Mouse (Mus musculus): ENCODE measurements around the gene Gm11541. TPM values are rescaled to one million over a fixed set of nuclear protein-coding genes. Genes with fewer than 3 reads are reported as not detected.
"Not testable (repeated sequence)": the region's sequence is repeated elsewhere in the genome, so short reads cannot be mapped to it uniquely, and the experiment has no call there.

The Gm11541 gene
- polyA plus RNA-seq, 1 experiment from 2014 or later, result 0.50 TPM

GRCm38 (mm10) chr11:94701401-94702215 is 2.7 kb downstream of the Gm11541 start:
- no peaks in the 10 kb centered on the region for H3K27me3 ChIP-seq (replicated peaks; ENCODE audit: control insufficient read depth, insufficient read depth, low read length)
- ATAC-seq, result 0 out of 2 replicates have a peak, but pooled peaks have one; percentile 21
- peaks cover 12% of the 10 kb centered on the region; the same call in 1 of the 2 replicates for H3K4me1 ChIP-seq (ENCODE audit: control insufficient read depth, insufficient read depth, low read length)
- H3K27ac ChIP-seq (ENCODE audit: low read length), result peak overlapping the region; percentile 24; the same call in 1 of the 2 replicates
- H3K9ac ChIP-seq (ENCODE audit: low read depth, low read length), result peak overlapping the region; percentile 47
- peak overlapping the region; percentile 21; the same call in 1 of the 2 replicates for H3K4me3 ChIP-seq (ENCODE audit: low read length)
- no peaks in the 10 kb centered on the region for H3K36me3 ChIP-seq (ENCODE audit: control insufficient read depth, insufficient read depth, low read length)
- peak overlapping the region; percentile 42 for H3K4me2 ChIP-seq (ENCODE audit: low read depth, low read length)
- WGBS, result 33% methylated on average over 27 of the region's 27 CpGs
- H3K9me3 ChIP-seq (ENCODE audit: control insufficient read depth, low read length), result no peaks in the 10 kb centered on the region

- Histone ChIP-seq H3K27me3 (replicated peaks; ENCODE audit: control insufficient read depth, insufficient read depth, low read length) (no peaks in the 10 kb centered on the region), H3K27ac (ENCODE audit: low read length) (no peak overlapping the region), H3K4me2 (ENCODE audit: low read depth, low read length) (no peak overlapping the region), H3K9me3 (ENCODE audit: control insufficient read depth, low read length) (no peaks in the 10 kb centered on the region), H3K36me3 (ENCODE audit: control insufficient read depth, insufficient read depth, low read length) (no peaks in the 10 kb centered on the region), H3K4me3 (ENCODE audit: low read length) (no peak overlapping the region), H3K4me1 (ENCODE audit: control insufficient read depth, insufficient read depth, low read length) (peaks cover 12% of the 10 kb centered on the region; the same call in 1 of the 2 replicates), H3K9ac (ENCODE audit: low read depth, low read length) (no peak overlapping the region)
- no peak for ATAC-seq
- 90% methylated on average over 3 of the region's 3 CpGs for WGBS
Measured at GRCm38 (mm10) chr11:94699399-94699798, 4.9 kb downstream of the Gm11541 start.

GRCm38 (mm10) chr11:94697703-94698464 is 6.4 kb downstream of the Gm11541 start:
- Histone ChIP-seq H3K27me3 (replicated peaks; ENCODE audit: control insufficient read depth, insufficient read depth, low read length) (no peaks in the 10 kb centered on the region), H3K27ac (ENCODE audit: low read length) (no peak overlapping the region), H3K4me1 (ENCODE audit: control insufficient read depth, insufficient read depth, low read length) (peaks cover 12% of the 10 kb centered on the region; the same call in 1 of the 2 replicates), H3K36me3 (ENCODE audit: control insufficient read depth, insufficient read depth, low read length) (no peaks in the 10 kb centered on the region), H3K9ac (ENCODE audit: low read depth, low read length) (no peak overlapping the region), H3K4me3 (ENCODE audit: low read length) (no peak overlapping the region), H3K9me3 (ENCODE audit: control insufficient read depth, low read length) (no peaks in the 10 kb centered on the region), H3K4me2 (ENCODE audit: low read depth, low read length) (no peak overlapping the region)
- WGBS, result 45% methylated on average over 13 of the region's 13 CpGs
- ATAC-seq, result no peak

GRCm38 (mm10) chr11:94697140-94697539 is 7.2 kb downstream of the Gm11541 start:
- Histone ChIP-seq H3K4me1 (ENCODE audit: control insufficient read depth, insufficient read depth, low read length) (peaks cover 11% of the 10 kb centered on the region; the same call in 1 of the 2 replicates), H3K9me3 (ENCODE audit: control insufficient read depth, low read length) (no peaks in the 10 kb centered on the region), H3K27ac (ENCODE audit: low read length) (no peak overlapping the region), H3K36me3 (ENCODE audit: control insufficient read depth, insufficient read depth, low read length) (no peaks in the 10 kb centered on the region), H3K9ac (ENCODE audit: low read depth, low read length) (no peak overlapping the region), H3K4me3 (ENCODE audit: low read length) (no peak overlapping the region), H3K4me2 (ENCODE audit: low read depth, low read length) (no peak overlapping the region), H3K27me3 (replicated peaks; ENCODE audit: control insufficient read depth, insufficient read depth, low read length) (no peaks in the 10 kb centered on the region)
- 85% methylated on average over 2 of the region's 2 CpGs for WGBS
- no peak for ATAC-seq

GRCm38 (mm10) chr11:94695508-94695907 is 8.8 kb downstream of the Gm11541 start:
- Histone ChIP-seq H3K36me3 (ENCODE audit: control insufficient read depth, insufficient read depth, low read length) (no peaks in the 10 kb centered on the region), H3K27me3 (replicated peaks; ENCODE audit: control insufficient read depth, insufficient read depth, low read length) (no peaks in the 10 kb centered on the region), H3K27ac (ENCODE audit: low read length) (no peak overlapping the region), H3K9me3 (ENCODE audit: control insufficient read depth, low read length) (no peaks in the 10 kb centered on the region), H3K4me2 (ENCODE audit: low read depth, low read length) (no peak overlapping the region), H3K9ac (ENCODE audit: low read depth, low read length) (no peak overlapping the region), H3K4me3 (ENCODE audit: low read length) (no peak overlapping the region), H3K4me1 (ENCODE audit: control insufficient read depth, insufficient read depth, low read length) (no peaks in the 10 kb centered on the region)
- WGBS, result 71% methylated on average over 6 of the region's 6 CpGs
- no peak for ATAC-seq

GRCm38 (mm10) chr11:94692502-94692901 is 11.8 kb downstream of the Gm11541 start:
- ATAC-seq; H3K27me3 ChIP-seq (replicated peaks; ENCODE audit: control insufficient read depth, insufficient read depth, low read length); H3K9me3 ChIP-seq (ENCODE audit: control insufficient read depth, low read length); H3K4me2 ChIP-seq (ENCODE audit: low read depth, low read length); H3K9ac ChIP-seq (ENCODE audit: low read depth, low read length); H3K4me1 ChIP-seq (ENCODE audit: control insufficient read depth, insufficient read depth, low read length); H3K27ac ChIP-seq (ENCODE audit: low read length); H3K4me3 ChIP-seq (ENCODE audit: low read length); H3K36me3 ChIP-seq (ENCODE audit: control insufficient read depth, insufficient read depth, low read length): not testable (repeated sequence)

GRCm38 (mm10) chr11:94687178-94687577 is 17.1 kb downstream of the Gm11541 start:
- WGBS, result 84% methylated on average over 6 of the region's 6 CpGs

GRCm38 (mm10) chr11:94682427-94682826 is 21.9 kb downstream of the Gm11541 start:
- H3K36me3 ChIP-seq (ENCODE audit: control insufficient read depth, insufficient read depth, low read length), result no peaks in the 10 kb centered on the region
- H3K4me2 ChIP-seq (ENCODE audit: low read depth, low read length), result no peak overlapping the region
- 80% methylated on average over 7 of the region's 7 CpGs for WGBS
- H3K27ac ChIP-seq (ENCODE audit: low read length), result no peak overlapping the region
- H3K9me3 ChIP-seq (ENCODE audit: control insufficient read depth, low read length), result no peaks in the 10 kb centered on the region
- peaks cover 5% of the 10 kb centered on the region for H3K4me1 ChIP-seq (ENCODE audit: control insufficient read depth, insufficient read depth, low read length)
- no peak for ATAC-seq
- H3K4me3 ChIP-seq (ENCODE audit: low read length), result no peak overlapping the region
- H3K27me3 ChIP-seq (replicated peaks; ENCODE audit: control insufficient read depth, insufficient read depth, low read length), result no peaks in the 10 kb centered on the region
- no peak overlapping the region for H3K9ac ChIP-seq (ENCODE audit: low read depth, low read length)

More at GRCm38 (mm10) chr11:94687178-94687577, 17.1 kb downstream of the Gm11541 start:
- H3K4me2 ChIP-seq (ENCODE audit: low read depth, low read length), result no peak overlapping the region
- H3K9me3 ChIP-seq (ENCODE audit: control insufficient read depth, low read length), result no peaks in the 10 kb centered on the region
- no peaks in the 10 kb centered on the region for H3K36me3 ChIP-seq (ENCODE audit: control insufficient read depth, insufficient read depth, low read length)
- no peak overlapping the region for H3K4me3 ChIP-seq (ENCODE audit: low read length)
- H3K27ac ChIP-seq (ENCODE audit: low read length), result no peak overlapping the region
- H3K4me1 ChIP-seq (ENCODE audit: control insufficient read depth, insufficient read depth, low read length), result no peaks in the 10 kb centered on the region
- H3K27me3 ChIP-seq (replicated peaks; ENCODE audit: control insufficient read depth, insufficient read depth, low read length), result no peaks in the 10 kb centered on the region
- no peak for ATAC-seq
- no peak overlapping the region for H3K9ac ChIP-seq (ENCODE audit: low read depth, low read length)

GRCm38 (mm10) chr11:94681640-94682039 is 22.7 kb downstream of the Gm11541 start:
- Histone ChIP-seq H3K36me3 (ENCODE audit: control insufficient read depth, insufficient read depth, low read length) (no peaks in the 10 kb centered on the region), H3K4me1 (ENCODE audit: control insufficient read depth, insufficient read depth, low read length) (peaks cover 5% of the 10 kb centered on the region), H3K9ac (ENCODE audit: low read depth, low read length) (no peak overlapping the region), H3K4me3 (ENCODE audit: low read length) (no peak overlapping the region), H3K27me3 (replicated peaks; ENCODE audit: control insufficient read depth, insufficient read depth, low read length) (no peaks in the 10 kb centered on the region), H3K9me3 (ENCODE audit: control insufficient read depth, low read length) (no peaks in the 10 kb centered on the region), H3K27ac (ENCODE audit: low read length) (no peak overlapping the region), H3K4me2 (ENCODE audit: low read depth, low read length) (no peak overlapping the region)
- WGBS, result 64% methylated on average over 4 of the region's 4 CpGs
- ATAC-seq, result no peak

All from intestine, embryonic 16.5 days (tissue).